Mouse (Mus musculus): ENCODE data around the gene Tcp10c. TPM values are rescaled to one million over a fixed set of nuclear protein-coding genes. Genes with fewer than 3 reads are reported as not detected.
A peak's percentile ranks its signal among the peaks of the same experiment; 100 is the strongest.
"Not testable (repeated sequence)": the region's sequence is repeated elsewhere in the genome, so short reads cannot be mapped to it uniquely, and the experiment has no call there.

Tcp10c gene
- total RNA-seq (2014; rRNA removed) (not detected in 2 replicates), polyA plus RNA-seq (2015; fragmentation: Nextera tagmentation; extraction: Ambion mirVana) (not detected in 2 replicates)

- not testable (repeated sequence) for H3K27ac ChIP-seq; ATAC-seq; DNase-seq (ENCODE audit: low spot score); H3K36me3 ChIP-seq (ENCODE audit: insufficient read depth, low read length); H3K4me1 ChIP-seq (ENCODE audit: insufficient read depth, low read length); H3K9me3 ChIP-seq (ENCODE audit: low read length); H3K4me3 ChIP-seq (ENCODE audit: low read length); H3K27me3 ChIP-seq (ENCODE audit: insufficient read depth, low read length); H3K4me2 ChIP-seq (ENCODE audit: low read depth, low read length); H3K9ac ChIP-seq (replicated peaks; ENCODE audit: low read length)
- 81% methylated on average over 4 of the region's 4 CpGs for WGBS
These were observed at the start of gene Tcp10c for GRCm38 (mm10) chr17:13354521-13354920. Tcp10c (plus strand) TSS chr17:13354572.

DNA sequence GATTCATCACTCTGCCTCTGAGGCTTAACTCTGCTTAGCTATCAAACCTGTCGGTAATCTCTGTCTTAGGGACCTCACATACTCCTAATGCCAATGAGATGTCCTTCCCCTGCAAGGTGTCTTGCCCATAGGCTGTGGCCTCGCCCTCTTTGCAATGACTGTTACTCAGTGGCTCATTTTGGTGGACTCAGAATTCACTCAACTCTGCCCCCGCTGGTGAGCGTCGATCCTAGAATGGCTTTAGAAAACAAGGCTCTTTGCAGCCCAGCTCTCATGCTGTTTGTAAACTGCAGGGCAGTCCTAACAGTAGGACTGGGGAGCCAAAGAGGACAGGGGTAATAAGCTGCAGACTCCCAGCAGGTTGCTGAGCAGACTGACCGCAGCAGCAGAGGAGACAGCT is 46.5 kb upstream of the Tcp10c start:
- 78% methylated on average over 5 of the region's 6 CpGs for WGBS
- H3K9me3 ChIP-seq (ENCODE audit: low read length): peaks cover 22% of the 10 kb centered on the region

DNA sequence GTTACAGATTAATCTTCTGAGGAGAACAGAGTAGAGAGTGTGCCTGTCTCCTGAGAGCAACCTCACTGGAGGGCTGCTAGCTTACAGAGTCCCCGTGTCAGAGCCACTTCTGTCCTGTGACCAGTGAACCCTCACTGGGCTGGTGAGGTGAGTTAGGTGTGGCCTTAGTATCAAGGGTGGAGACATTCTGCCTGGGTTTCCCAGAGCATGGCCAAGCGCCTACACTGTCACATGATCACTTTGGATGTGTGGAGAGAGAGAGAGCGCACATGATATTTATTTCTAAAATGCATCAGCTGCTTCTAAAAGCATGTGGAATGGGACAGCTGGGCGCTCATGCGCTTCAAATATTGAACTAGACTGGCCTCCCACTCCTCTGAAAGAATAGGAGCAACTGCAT is 46.0 kb upstream of the Tcp10c start:
- WGBS: 85% methylated on average over 5 of the region's 5 CpGs
- H3K9ac ChIP-seq (replicated peaks; ENCODE audit: low read length); ATAC-seq; DNase-seq (ENCODE audit: low spot score); H3K4me3 ChIP-seq (ENCODE audit: low read length); H3K4me1 ChIP-seq (ENCODE audit: insufficient read depth, low read length); H3K4me2 ChIP-seq (ENCODE audit: low read depth, low read length); H3K36me3 ChIP-seq (ENCODE audit: insufficient read depth, low read length); H3K27me3 ChIP-seq (ENCODE audit: insufficient read depth, low read length); H3K27ac ChIP-seq: not testable (repeated sequence)
- H3K9me3 ChIP-seq (ENCODE audit: low read length): peaks cover 23% of the 10 kb centered on the region

More for the DNA sequence above, 46.5 kb upstream of the Tcp10c start:
- H3K27ac ChIP-seq; ATAC-seq; H3K4me3 ChIP-seq (ENCODE audit: low read length); H3K9ac ChIP-seq (replicated peaks; ENCODE audit: low read length); H3K27me3 ChIP-seq (ENCODE audit: insufficient read depth, low read length); H3K4me2 ChIP-seq (ENCODE audit: low read depth, low read length); H3K4me1 ChIP-seq (ENCODE audit: insufficient read depth, low read length); H3K36me3 ChIP-seq (ENCODE audit: insufficient read depth, low read length): not testable (repeated sequence)
- DNase-seq (ENCODE audit: low spot score): peak; percentile 5
- peak; percentile 19 for TF ChIP-seq CTCF (IDR thresholded peaks at IDR 0.05; ENCODE audit: low read depth)

- not testable (repeated sequence) for ATAC-seq; H3K27me3 ChIP-seq (ENCODE audit: insufficient read depth, low read length); H3K4me2 ChIP-seq (ENCODE audit: low read depth, low read length); H3K4me1 ChIP-seq (ENCODE audit: insufficient read depth, low read length); H3K9ac ChIP-seq (replicated peaks; ENCODE audit: low read length); H3K36me3 ChIP-seq (ENCODE audit: insufficient read depth, low read length); H3K27ac ChIP-seq; DNase-seq (ENCODE audit: low spot score); H3K4me3 ChIP-seq (ENCODE audit: low read length)
- WGBS: 88% methylated on average over 4 of the region's 4 CpGs
- H3K9me3 ChIP-seq (ENCODE audit: low read length): peaks cover 25% of the 10 kb centered on the region
These were observed 45.6 kb upstream of the Tcp10c start for GRCm38 (mm10) chr17:13308746-13309145.

DNA sequence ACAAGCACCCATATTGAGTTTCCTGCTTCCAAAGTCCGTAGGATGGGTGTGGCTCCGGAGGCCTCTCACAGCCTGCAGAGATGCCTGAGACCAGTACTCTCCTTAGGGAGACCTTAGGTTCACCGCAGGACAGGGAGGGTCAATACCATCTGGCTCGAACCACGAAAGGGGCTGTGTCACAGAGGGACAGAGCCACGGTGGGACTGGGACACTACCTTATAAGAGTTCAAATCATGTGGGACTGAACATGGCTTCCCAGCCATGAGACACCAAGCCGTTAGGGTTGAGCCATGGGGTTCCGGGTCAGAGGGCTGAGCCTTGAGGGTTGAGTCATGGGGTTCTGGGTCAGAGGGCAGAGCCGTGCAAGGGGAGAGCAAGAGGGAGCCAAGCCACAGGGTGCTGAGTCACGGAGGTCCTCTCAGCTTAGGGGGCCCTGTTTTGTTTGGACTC is 45.2 kb upstream of the Tcp10c start:
- H3K4me2 ChIP-seq (ENCODE audit: low read depth, low read length); DNase-seq (ENCODE audit: low spot score); H3K36me3 ChIP-seq (ENCODE audit: insufficient read depth, low read length); H3K9ac ChIP-seq (replicated peaks; ENCODE audit: low read length); H3K27me3 ChIP-seq (ENCODE audit: insufficient read depth, low read length); H3K4me1 ChIP-seq (ENCODE audit: insufficient read depth, low read length); H3K27ac ChIP-seq; H3K4me3 ChIP-seq (ENCODE audit: low read length); ATAC-seq: not testable (repeated sequence)
- WGBS: 93% methylated on average over 10 of the region's 10 CpGs
- peaks cover 25% of the 10 kb centered on the region for H3K9me3 ChIP-seq (ENCODE audit: low read length)

DNA sequence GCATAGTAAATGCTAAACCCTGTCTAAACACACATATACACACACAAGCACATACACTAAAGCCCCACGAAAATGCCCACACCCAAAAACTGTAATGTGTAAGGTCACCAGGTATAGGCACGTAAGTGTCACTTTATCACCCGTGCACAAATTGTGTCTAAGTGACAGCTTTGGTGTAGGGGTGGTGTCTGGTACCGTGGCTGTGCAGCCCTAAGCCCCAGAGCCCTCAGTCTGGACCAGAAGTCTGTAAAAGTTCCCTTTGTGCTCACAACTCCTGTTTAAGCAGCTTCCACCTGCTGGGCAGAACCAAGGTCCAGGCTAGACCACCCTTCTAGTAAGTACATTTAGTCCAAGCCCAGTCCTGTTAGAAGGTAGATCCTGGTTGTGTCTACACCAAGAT is 24.4 kb upstream of the Tcp10c start:
- 0 out of 2 replicates have a peak, but pooled peaks have one; percentile 21 for ATAC-seq
- 79% methylated on average over 4 of the region's 4 CpGs for WGBS

GRCm38 (mm10) chr17:13331179-13331578 is 23.2 kb upstream of the Tcp10c start:
- not testable (repeated sequence) for H3K4me1 ChIP-seq (ENCODE audit: insufficient read depth, low read length); H3K9me3 ChIP-seq (ENCODE audit: low read length); H3K9ac ChIP-seq (replicated peaks; ENCODE audit: low read length); H3K27ac ChIP-seq; H3K27me3 ChIP-seq (ENCODE audit: insufficient read depth, low read length); H3K36me3 ChIP-seq (ENCODE audit: insufficient read depth, low read length); H3K4me2 ChIP-seq (ENCODE audit: low read depth, low read length); H3K4me3 ChIP-seq (ENCODE audit: low read length); DNase-seq (ENCODE audit: low spot score)
- ATAC-seq: peak; percentile 3; the same call in 1 of the 2 replicates
- 65% methylated on average over 3 of the region's 4 CpGs for WGBS

More for the DNA sequence above, 24.4 kb upstream of the Tcp10c start:
- H3K36me3 ChIP-seq (ENCODE audit: insufficient read depth, low read length); H3K4me3 ChIP-seq (ENCODE audit: low read length); H3K27me3 ChIP-seq (ENCODE audit: insufficient read depth, low read length); H3K9ac ChIP-seq (replicated peaks; ENCODE audit: low read length); H3K4me1 ChIP-seq (ENCODE audit: insufficient read depth, low read length); H3K4me2 ChIP-seq (ENCODE audit: low read depth, low read length); DNase-seq (ENCODE audit: low spot score); H3K27ac ChIP-seq: not testable (repeated sequence)
- peaks cover 13% of the 10 kb centered on the region for H3K9me3 ChIP-seq (ENCODE audit: low read length)

DNA sequence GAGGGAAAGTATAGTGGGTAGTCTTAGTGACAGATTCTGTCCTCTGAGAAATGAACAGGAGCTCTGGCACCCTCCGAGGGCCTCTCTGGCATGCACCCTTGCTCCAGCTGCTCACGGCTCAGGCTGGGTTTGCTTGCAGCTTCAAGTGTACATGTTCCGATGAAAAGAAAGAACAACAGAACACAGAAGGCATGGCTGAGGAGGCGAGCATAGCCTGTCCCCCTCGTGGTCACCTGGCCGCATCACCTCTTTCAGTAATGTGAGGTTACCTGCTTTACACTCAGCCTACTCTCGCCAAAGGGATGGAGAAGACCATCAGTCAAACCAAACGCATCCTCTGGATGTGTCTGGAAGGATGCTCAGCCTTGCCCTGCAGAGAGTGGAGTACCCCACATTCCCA is 21.9 kb upstream of the Tcp10c start:
- not testable (repeated sequence) for H3K27me3 ChIP-seq (ENCODE audit: insufficient read depth, low read length); H3K9ac ChIP-seq (replicated peaks; ENCODE audit: low read length); H3K36me3 ChIP-seq (ENCODE audit: insufficient read depth, low read length); H3K4me3 ChIP-seq (ENCODE audit: low read length); DNase-seq (ENCODE audit: low spot score); H3K4me2 ChIP-seq (ENCODE audit: low read depth, low read length); H3K4me1 ChIP-seq (ENCODE audit: insufficient read depth, low read length); H3K9me3 ChIP-seq (ENCODE audit: low read length); H3K27ac ChIP-seq; ATAC-seq
- 87% methylated on average over 8 of the region's 8 CpGs for WGBS

All from hindbrain, postnatal 0 days (tissue).